Comparison of ENCODE assay signal across 8 mouse cellular contexts in the genomic region with DNA sequence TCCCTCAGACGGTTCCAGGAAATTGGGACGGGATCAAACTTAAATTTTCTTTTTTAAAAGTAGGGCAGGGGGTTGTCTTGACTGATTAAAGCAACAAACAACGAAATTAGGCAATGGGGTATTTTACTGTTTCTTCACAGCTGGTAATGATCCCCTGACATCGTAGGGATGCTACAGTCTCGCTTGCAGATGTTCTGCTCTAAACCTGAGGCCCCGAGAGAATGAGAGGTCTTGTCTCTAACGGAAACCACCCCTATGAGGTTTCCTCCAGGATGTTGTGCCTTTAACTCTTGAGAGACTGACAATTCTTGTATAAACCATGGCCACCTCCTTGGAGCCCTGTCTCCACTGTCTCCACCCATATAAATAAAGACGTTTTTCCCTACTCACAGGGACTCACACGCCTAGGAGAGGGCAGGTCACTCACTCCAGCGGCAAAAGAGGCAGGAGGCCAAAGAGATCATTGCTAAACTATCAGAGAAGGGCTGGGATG. TPM values are rescaled to one million over a fixed set of nuclear protein-coding genes. Genes with fewer than 3 reads are reported as not detected.
DNase-seq lines count a peak whose midpoint lies in the region; ATAC-seq and TF ChIP-seq lines count a peak whose summit lies in the region.

A gene (minus strand): TSS at position 208 of the 493 bp plus-strand sequence.

- H3K4me2 ChIP-seq in forebrain, postnatal 0 days (ENCODE audit: low read depth) = peak within 1 kb of the TSS; percentile 74
- H3K4me2 ChIP-seq in intestine, embryonic 16.5 days (ENCODE audit: low read depth, low read length) = peak within 1 kb of the TSS; percentile 63
- H3K4me2 ChIP-seq in lung, postnatal 0 days (replicated peaks; ENCODE audit: low read depth, low read length) = peak within 1 kb of the TSS; percentile 64
- H3K4me2 ChIP-seq in stomach, embryonic 14.5 days (replicated peaks; ENCODE audit: low read depth, low read length) = peak within 1 kb of the TSS; percentile 80

- WGBS in forebrain, postnatal 0 days = 5% methylated on average over 10 of the region's 10 CpGs
- 2% methylated on average over 10 of the region's 10 CpGs for WGBS in intestine, embryonic 16.5 days
- under 1% methylated on average over 10 of the region's 10 CpGs for WGBS in lung, postnatal 0 days
- 2% methylated on average over 10 of the region's 10 CpGs for WGBS in stomach, embryonic 14.5 days

- TF ChIP-seq CTCF in forebrain, postnatal 0 days (IDR thresholded peaks at IDR 0.05; ENCODE audit: low read depth) = no peak
- TF ChIP-seq CTCF in lung, postnatal 0 days (IDR thresholded peaks at IDR 0.05) = no peak

- peak; percentile 79 for TF ChIP-seq EP300 in lung, postnatal 0 days (IDR thresholded peaks at IDR 0.05)

- H3K36me3 ChIP-seq in forebrain, postnatal 0 days (ENCODE audit: insufficient read depth) = no peaks in the 10 kb centered on the region
- peaks cover 2% of the 10 kb centered on the region; the same call in 1 of the 2 replicates for H3K36me3 ChIP-seq in intestine, embryonic 16.5 days (ENCODE audit: control insufficient read depth, insufficient read depth, low read length)
- 0 out of 2 replicates have a peak, but pooled peaks cover 4% of the 10 kb centered on the region for H3K36me3 ChIP-seq in lung, postnatal 0 days (ENCODE audit: insufficient read depth, low read length)
- peaks cover 7% of the 10 kb centered on the region; the same call in 1 of the 2 replicates for H3K36me3 ChIP-seq in stomach, embryonic 14.5 days (ENCODE audit: control insufficient read depth, insufficient read depth, low read length)

- H3K27ac ChIP-seq in forebrain, postnatal 0 days (ENCODE audit: low read depth, low read length) = peak within 1 kb of the TSS; percentile 68
- peak within 1 kb of the TSS; percentile 90 for H3K27ac ChIP-seq in intestine, embryonic 16.5 days (ENCODE audit: low read length)
- peak within 1 kb of the TSS; percentile 95 for H3K27ac ChIP-seq in lung, postnatal 0 days (ENCODE audit: low read length)
- H3K27ac ChIP-seq in stomach, embryonic 14.5 days (ENCODE audit: low read length) = peak within 1 kb of the TSS; percentile 91

- DNase-seq in heart, adult 18-20 months = peak in 1 of 2 experiments; percentile 67
- DNase-seq in heart, adult 9 months (ENCODE audit: low spot score in 2 of 2) = no peak
- no peak for DNase-seq in forebrain, postnatal 0 days
- peak; percentile 75 for DNase-seq in lung, postnatal 0 days (ENCODE audit: low spot score)
- DNase-seq in right cerebral cortex, postnatal 10 days (ENCODE audit: low spot score in 2 of 2) = no peak

- peak within 1 kb of the TSS; percentile 61 for H3K4me3 ChIP-seq in forebrain, postnatal 0 days (ENCODE audit: low read depth, low read length)
- peak within 1 kb of the TSS; percentile 53 for H3K4me3 ChIP-seq in intestine, embryonic 16.5 days (ENCODE audit: low read length)
- peak within 1 kb of the TSS; percentile 48 for H3K4me3 ChIP-seq in lung, postnatal 0 days (ENCODE audit: low read depth, low read length)
- H3K4me3 ChIP-seq in stomach, embryonic 14.5 days (ENCODE audit: low read depth, low read length) = peak within 1 kb of the TSS; percentile 52

- H3K4me1 ChIP-seq in forebrain, postnatal 0 days (ENCODE audit: insufficient read depth) = peaks cover 5% of the 10 kb centered on the region
- H3K4me1 ChIP-seq in intestine, embryonic 16.5 days (ENCODE audit: control insufficient read depth, insufficient read depth, low read length) = peaks cover 28% of the 10 kb centered on the region
- H3K4me1 ChIP-seq in lung, postnatal 0 days (ENCODE audit: insufficient read depth, low read depth, low read length) = peaks cover 18% of the 10 kb centered on the region; the same call in 1 of the 2 replicates
- H3K4me1 ChIP-seq in stomach, embryonic 14.5 days (ENCODE audit: control insufficient read depth, insufficient read depth, low read length) = peaks cover 26% of the 10 kb centered on the region

- H3K9me3 ChIP-seq in forebrain, postnatal 0 days (ENCODE audit: low read length) = no peaks in the 10 kb centered on the region
- H3K9me3 ChIP-seq in intestine, embryonic 16.5 days (ENCODE audit: control insufficient read depth, low read length) = no peaks in the 10 kb centered on the region
- H3K9me3 ChIP-seq in lung, postnatal 0 days (ENCODE audit: low read length) = no peaks in the 10 kb centered on the region
- no peaks in the 10 kb centered on the region for H3K9me3 ChIP-seq in stomach, embryonic 14.5 days (ENCODE audit: control insufficient read depth, low read depth, low read length)

- ATAC-seq in activated CD4-positive, CD25-positive, alpha-beta regulatory T cell, adult 4 months = peak; percentile 75
- peak; percentile 38 for ATAC-seq in forebrain, postnatal 0 days
- peak; percentile 41 for ATAC-seq in intestine, embryonic 16.5 days
- peak; percentile 63 for ATAC-seq in lung, postnatal 0 days
- ATAC-seq in stomach, embryonic 14.5 days (ENCODE audit: insufficient number of reproducible peaks, insufficient read depth, low FRiP score, low read depth) = peak; percentile 16; the same call in 1 of the 2 replicates

- H3K9ac ChIP-seq in forebrain, postnatal 0 days = peak within 1 kb of the TSS; percentile 47
- peak within 1 kb of the TSS; percentile 72 for H3K9ac ChIP-seq in intestine, embryonic 16.5 days (ENCODE audit: low read depth, low read length)
- peak within 1 kb of the TSS; percentile 65 for H3K9ac ChIP-seq in lung, postnatal 0 days (replicated peaks; ENCODE audit: low read depth)
- peak within 1 kb of the TSS; percentile 50 for H3K9ac ChIP-seq in stomach, embryonic 14.5 days (replicated peaks; ENCODE audit: low read depth, low read length)

- no peaks in the 10 kb centered on the region for H3K27me3 ChIP-seq in forebrain, postnatal 0 days (ENCODE audit: insufficient read depth, low read length)
- no peaks in the 10 kb centered on the region for H3K27me3 ChIP-seq in intestine, embryonic 16.5 days (replicated peaks; ENCODE audit: control insufficient read depth, insufficient read depth, low read length)
- H3K27me3 ChIP-seq in lung, postnatal 0 days (replicated peaks; ENCODE audit: insufficient read depth, low read length) = no peaks in the 10 kb centered on the region
- no peaks in the 10 kb centered on the region for H3K27me3 ChIP-seq in stomach, embryonic 14.5 days (ENCODE audit: control insufficient read depth, insufficient read depth, low read length)

RNA-seq across cellular contexts. Expression of the gene that starts here (rescaled TPM):
- total RNA-seq in heart, adult 18-20 months (2021) = 10 to 100 TPM; 17.2 to 17.3 TPM
- 10 to 100 TPM; 29.5 to 38.1 TPM for polyA plus RNA-seq in activated CD4-positive, CD25-positive, alpha-beta regulatory T cell, adult 4 months (2017; shearing (Covaris generic))
- total RNA-seq in forebrain, postnatal 0 days (2014; rRNA removed) = 17.1 and 19.6 TPM in 2 replicates
- 20.9 and 22.7 TPM in 2 replicates for polyA plus RNA-seq in forebrain, postnatal 0 days (2015; fragmentation: Nextera tagmentation; extraction: Ambion mirVana)
- 39.2 and 43.9 TPM in 2 replicates for polyA plus RNA-seq in intestine, embryonic 16.5 days (2015; fragmentation: Nextera tagmentation; extraction: Ambion mirVana)
- polyA plus RNA-seq in lung, postnatal 0 days (2015; fragmentation: Nextera tagmentation; extraction: Ambion mirVana) = 28.6 and 30.9 TPM in 2 replicates
- 58.5 and 68.4 TPM in 2 replicates for polyA plus RNA-seq in stomach, embryonic 14.5 days (2014; fragmentation: Nextera tagmentation; extraction: Ambion mirVana)

Comparison
In these comparisons a context has a peak if more than half of its experiments do, and no peak if none do; other contexts are left out.
1. ATAC-seq: peak in every context shown above with its lines; median percentile 75 in activated CD4-positive, CD25-positive, alpha-beta regulatory T cell, adult 4 months; 63 in lung, postnatal 0 days; 41 in intestine, embryonic 16.5 days; 38 in forebrain, postnatal 0 days; 16 in stomach, embryonic 14.5 days.